Mouse (Mus musculus) forebrain, embryonic 12.5 days (tissue): ENCODE measurements around the gene 2610042L04Rik. TPM values are rescaled to one million over a fixed set of nuclear protein-coding genes. Genes with fewer than 3 reads are reported as not detected.
A peak's percentile ranks its signal among the peaks of the same experiment; 100 is the strongest.
"Not testable (repeated sequence)": the region's sequence is repeated elsewhere in the genome, so short reads cannot be mapped to it uniquely, and the experiment has no call there.

Experiments
- ATAC-seq: fragments of 200-750 bp; cut with Nextera tagmentation; 2 replicates; pipeline ENCODE4 v1.8.0; 2017; ENCODE audit warnings: moderate TSS enrichment; ENCODE audit not compliant: low FRiP score
- H3K27ac ChIP-seq: fragments of 300-500 bp; sonication (generic); 2 replicates; pipeline ENCODE4 v1.5.1; 2016; ENCODE audit warnings: mild to moderate bottlenecking
- H3K27me3 ChIP-seq: fragments of 300-500 bp; sonication (generic); 2 replicates; pipeline ENCODE4 v1.6.1; 2016; ENCODE audit warnings: mild to moderate bottlenecking
- H3K36me3 ChIP-seq: fragments of 300-500 bp; sonication (generic); replicated peaks from 2 replicates; pipeline ENCODE4 v1.6.1; 2016; ENCODE audit warnings: mild to moderate bottlenecking
- H3K4me1 ChIP-seq: fragments of 300-500 bp; sonication (generic); 2 replicates; pipeline ENCODE4 v1.6.1; 2016
- H3K4me2 ChIP-seq: fragments of 300-500 bp; sonication (generic); 2 replicates; pipeline ENCODE4 v1.6.1; 2016; ENCODE audit warnings: mild to moderate bottlenecking, moderate library complexity
- H3K4me3 ChIP-seq: fragments of 300-500 bp; sonication (generic); replicated peaks from 2 replicates; pipeline ENCODE4 v1.5.1; 2016; ENCODE audit warnings: mild to moderate bottlenecking
- H3K9ac ChIP-seq: fragments of 300-500 bp; sonication (generic); 2 replicates; pipeline ENCODE4 v1.6.1; 2016; ENCODE audit warnings: mild to moderate bottlenecking
- H3K9me3 ChIP-seq: fragments of 300-500 bp; sonication (generic); 2 replicates; pipeline ENCODE4 v1.6.1; 2016
- WGBS: fragments of 180-500 bp; shearing (Covaris S2); methylation state at CpG from one replicate; pipeline ENCODE4 v1.1.7; 2016; 5-methylcytosine and 5-hydroxymethylcytosine counted together
- polyA plus RNA-seq: library from polyadenylated mRNA; unstranded; fragments of >200 nt; fragmentation: Nextera tagmentation; extraction: Ambion mirVana; gene quantifications from 2 replicates; pipeline ENCODE4 v1.2.1, GENCODE M21; 2016

The 2610042L04Rik gene
- 2.0 and 2.3 TPM in 2 replicates for polyA plus RNA-seq

DNA sequence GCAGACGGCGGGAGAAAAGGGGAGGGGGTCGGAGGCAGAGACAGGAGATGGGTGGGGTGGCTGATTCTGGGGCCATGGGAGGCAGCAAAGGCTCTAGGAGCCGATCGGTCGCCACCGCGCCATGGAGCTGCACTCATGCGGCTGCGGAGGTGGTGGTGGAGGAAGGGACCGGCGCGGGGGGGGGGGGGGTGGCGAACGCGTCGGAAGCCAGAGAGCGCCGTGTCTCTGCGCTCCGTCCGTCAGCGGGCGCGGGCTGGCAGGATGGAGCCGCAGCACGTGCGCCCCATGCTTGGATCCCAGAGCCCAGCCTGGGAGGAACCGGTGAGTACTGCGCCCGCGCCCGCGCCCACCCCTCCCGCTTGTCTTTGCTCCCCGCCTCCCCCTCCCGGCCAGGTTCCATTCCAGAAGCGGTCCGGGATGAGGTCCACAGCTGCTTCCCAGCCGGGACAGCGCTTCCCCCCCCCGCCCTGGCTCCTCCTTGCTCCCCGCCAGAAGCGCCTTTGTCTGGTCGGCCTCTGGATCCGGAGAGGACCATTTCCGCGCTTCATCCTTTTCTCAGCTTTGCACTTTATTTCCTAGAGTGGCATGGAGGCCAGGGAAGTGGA, at the start of gene 2610042L04Rik:
2610042L04Rik (plus strand) TSS at position 288 of the 605 bp plus-strand sequence.
- Histone ChIP-seq H3K4me2 (peak within 1 kb of the TSS; percentile 75), H3K4me3 (peak within 1 kb of the TSS; percentile 46), H3K9ac (peak within 1 kb of the TSS; percentile 53)
- not testable (repeated sequence) for ATAC-seq, H3K9me3 ChIP-seq, H3K27me3 ChIP-seq, H3K36me3 ChIP-seq, H3K27ac ChIP-seq, H3K4me1 ChIP-seq
- under 1% methylated on average over 19 of the region's 48 CpGs for WGBS

DNA sequence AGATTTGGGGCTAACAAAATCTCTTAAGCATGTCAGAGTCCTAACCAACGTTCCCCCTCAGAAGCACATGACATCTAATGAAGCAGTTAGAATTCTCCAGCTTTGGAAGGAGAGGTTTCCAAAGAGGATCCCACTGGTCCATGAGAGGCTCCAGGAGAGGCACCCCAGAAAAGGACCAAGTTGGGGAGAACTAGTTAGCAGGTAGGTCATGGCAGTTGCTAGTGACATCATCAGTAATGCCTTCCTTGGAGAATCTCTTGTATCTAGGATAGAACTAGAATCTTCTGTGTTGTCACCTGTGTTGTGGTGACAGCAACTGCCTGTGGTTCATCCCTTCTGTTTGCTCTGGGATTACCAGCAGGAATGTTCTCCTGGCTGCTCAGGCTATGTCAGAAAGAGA, 17.6 kb upstream of the 2610042L04Rik start, which contains the start of gene Gm3149:
Gm3149 (plus strand) TSS at position 301 of the 400 bp plus-strand sequence.
- not testable (repeated sequence) for H3K4me2 ChIP-seq, H3K4me3 ChIP-seq, ATAC-seq, H3K27ac ChIP-seq, H3K9me3 ChIP-seq, H3K36me3 ChIP-seq, H3K9ac ChIP-seq, H3K27me3 ChIP-seq, H3K4me1 ChIP-seq
- no CpG with 5 or more reads among the region's 1 CpGs for WGBS

DNA sequence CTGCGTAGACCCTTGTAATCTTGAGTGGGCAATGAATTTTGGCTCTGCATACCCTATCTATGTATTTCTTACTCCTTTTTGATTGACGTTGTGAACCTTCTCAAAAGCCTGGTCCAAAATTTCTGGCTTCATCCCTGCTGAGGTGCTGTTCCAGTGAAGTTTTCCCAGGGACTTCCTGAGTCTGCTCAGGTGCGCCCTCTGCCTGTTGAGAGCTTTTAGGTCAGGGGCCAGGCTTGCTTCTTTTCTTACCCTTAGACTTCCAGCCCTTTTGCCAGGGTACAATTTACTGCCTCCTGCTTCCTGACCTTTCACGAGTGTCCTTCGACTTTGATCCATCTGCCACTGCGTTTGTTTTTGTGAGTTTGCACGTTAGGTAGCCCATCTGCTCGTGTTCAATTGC, 943 bp downstream of the 2610042L04Rik start:
- not testable (repeated sequence) for H3K4me2 ChIP-seq, H3K9ac ChIP-seq, H3K27me3 ChIP-seq, H3K9me3 ChIP-seq, H3K4me3 ChIP-seq, H3K36me3 ChIP-seq, ATAC-seq, H3K4me1 ChIP-seq, H3K27ac ChIP-seq
- WGBS, result 7% methylated on average over 7 of the region's 8 CpGs

DNA sequence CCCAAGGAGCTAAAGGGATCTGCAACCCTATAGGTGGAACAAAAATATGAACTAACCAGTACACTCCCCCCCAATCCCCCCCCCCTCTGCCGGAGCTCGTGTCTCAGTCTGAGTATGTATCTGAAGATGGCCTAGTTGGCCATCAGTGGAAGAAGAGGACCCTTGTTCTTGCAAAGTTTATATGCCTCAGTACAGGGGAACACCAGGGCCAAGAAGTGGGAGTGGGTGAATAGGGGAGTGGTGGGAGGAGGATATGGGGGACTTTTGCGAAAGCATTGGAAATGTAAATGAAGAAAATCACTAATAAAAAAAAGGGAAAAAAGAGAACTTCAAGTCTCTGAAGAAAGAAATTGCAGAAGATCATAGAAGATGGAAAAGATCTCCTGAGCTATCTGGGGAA, 34.4 kb downstream of the 2610042L04Rik start:
- not testable (repeated sequence) for H3K4me2 ChIP-seq, H3K27me3 ChIP-seq, H3K36me3 ChIP-seq, H3K4me3 ChIP-seq, H3K9me3 ChIP-seq, H3K9ac ChIP-seq, ATAC-seq, H3K4me1 ChIP-seq, H3K27ac ChIP-seq
- WGBS, result 84% methylated on average over 3 of the region's 3 CpGs

DNA sequence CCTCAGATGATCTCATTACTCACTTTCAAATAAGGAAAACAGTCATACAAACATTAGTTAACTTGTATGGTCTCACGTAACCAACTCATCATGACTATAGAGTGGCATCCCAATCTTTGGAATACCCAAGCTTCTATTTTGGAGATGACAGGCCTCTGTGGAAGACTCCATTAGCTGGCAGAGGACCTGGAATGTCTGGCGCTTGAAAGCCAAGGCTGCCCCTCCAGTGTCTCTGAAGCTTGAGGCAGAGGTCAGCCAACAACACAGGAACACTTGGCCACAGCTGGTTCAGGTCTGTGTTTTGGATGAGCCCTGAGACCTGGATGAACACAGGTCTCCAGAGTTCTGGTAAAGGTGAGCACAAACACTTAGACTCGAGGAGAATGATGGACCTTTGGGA, 35.1 kb downstream of the 2610042L04Rik start:
- ATAC-seq, H3K27ac ChIP-seq, H3K27me3 ChIP-seq, H3K9me3 ChIP-seq, H3K4me1 ChIP-seq, H3K36me3 ChIP-seq, H3K9ac ChIP-seq, H3K4me3 ChIP-seq, H3K4me2 ChIP-seq: not testable (repeated sequence)
- 81% methylated on average over 3 of the region's 3 CpGs for WGBS

DNA sequence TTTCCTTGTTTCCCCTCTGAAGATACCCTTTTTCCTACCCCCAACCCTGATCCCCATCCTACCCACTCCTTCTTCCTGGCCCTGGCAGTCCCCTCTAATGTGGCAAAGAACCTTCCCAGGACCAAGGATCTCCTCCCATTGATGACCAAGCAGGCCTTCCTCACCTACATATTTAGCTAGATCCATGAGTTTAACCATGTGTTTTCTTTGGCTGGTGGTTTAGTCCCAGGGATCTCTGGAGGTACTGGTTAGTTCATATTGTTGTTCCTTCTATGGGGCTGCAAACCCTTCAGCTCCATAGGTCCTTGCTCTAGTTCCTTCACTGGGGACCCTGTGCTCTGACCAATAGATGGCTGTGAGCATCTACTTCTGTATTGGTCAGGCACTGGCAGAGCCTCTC, 43.3 kb downstream of the 2610042L04Rik start:
- H3K4me1 ChIP-seq, H3K9ac ChIP-seq, ATAC-seq, H3K9me3 ChIP-seq, H3K4me2 ChIP-seq, H3K4me3 ChIP-seq, H3K27me3 ChIP-seq, H3K27ac ChIP-seq, H3K36me3 ChIP-seq: not testable (repeated sequence)

DNA sequence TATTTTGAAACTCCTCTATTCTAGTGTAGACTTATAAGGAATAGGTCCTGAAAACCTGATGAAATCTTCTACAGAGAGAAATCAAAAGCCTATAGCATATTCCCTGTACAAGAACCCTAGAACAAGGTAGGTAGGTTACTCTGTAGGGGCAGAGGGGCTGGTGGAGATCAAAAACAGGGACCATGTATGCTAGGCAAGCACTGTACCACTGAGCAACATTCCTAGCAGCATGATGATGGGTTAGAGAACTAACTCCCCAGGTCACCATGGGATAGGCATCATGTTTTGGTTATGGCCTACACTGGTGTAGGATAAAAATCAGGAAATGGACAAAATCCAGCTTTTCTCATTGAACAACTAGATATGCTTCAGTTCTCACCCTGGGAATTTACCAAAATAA, 51.0 kb downstream of the 2610042L04Rik start:
- not testable (repeated sequence) for H3K4me3 ChIP-seq, H3K27ac ChIP-seq, H3K9me3 ChIP-seq, H3K27me3 ChIP-seq, H3K36me3 ChIP-seq, H3K9ac ChIP-seq, H3K4me2 ChIP-seq, H3K4me1 ChIP-seq, ATAC-seq

DNA sequence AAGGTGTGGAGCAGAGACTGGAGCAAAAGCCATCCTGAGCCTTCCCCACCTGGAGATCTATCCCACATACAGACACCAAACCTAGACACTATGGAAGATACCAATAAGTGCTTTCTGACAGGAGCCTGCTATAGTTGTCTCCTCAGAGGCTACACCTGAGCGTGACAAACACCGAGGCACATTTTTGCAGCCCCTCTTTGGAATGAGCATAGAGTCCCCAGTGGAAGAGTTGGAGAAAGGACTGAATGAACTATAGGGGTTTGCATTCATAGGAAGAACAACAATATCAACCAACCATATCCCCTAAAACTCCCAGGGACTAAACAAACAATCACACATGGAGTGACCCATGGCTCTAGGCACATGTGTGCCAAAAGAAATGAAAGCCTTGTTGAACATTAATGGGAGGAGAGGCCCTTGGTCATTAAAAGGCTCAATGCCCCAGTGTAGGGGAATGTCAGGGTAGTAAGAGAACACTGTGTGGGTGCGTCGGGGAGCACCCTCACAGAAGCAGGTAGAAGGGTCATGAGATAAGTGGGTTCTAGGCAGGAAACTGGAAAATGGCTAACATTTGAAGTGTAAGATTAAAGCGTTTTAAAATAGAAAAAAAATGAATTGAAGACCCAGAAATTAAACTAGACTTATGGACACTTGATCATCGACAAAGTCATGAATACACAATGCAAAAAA, 58.4 kb downstream of the 2610042L04Rik start:
- not testable (repeated sequence) for H3K9ac ChIP-seq, ATAC-seq, H3K4me3 ChIP-seq, H3K4me2 ChIP-seq, H3K27ac ChIP-seq, H3K9me3 ChIP-seq, H3K4me1 ChIP-seq, H3K27me3 ChIP-seq, H3K36me3 ChIP-seq
- 100% methylated on average over 4 of the region's 6 CpGs for WGBS

DNA sequence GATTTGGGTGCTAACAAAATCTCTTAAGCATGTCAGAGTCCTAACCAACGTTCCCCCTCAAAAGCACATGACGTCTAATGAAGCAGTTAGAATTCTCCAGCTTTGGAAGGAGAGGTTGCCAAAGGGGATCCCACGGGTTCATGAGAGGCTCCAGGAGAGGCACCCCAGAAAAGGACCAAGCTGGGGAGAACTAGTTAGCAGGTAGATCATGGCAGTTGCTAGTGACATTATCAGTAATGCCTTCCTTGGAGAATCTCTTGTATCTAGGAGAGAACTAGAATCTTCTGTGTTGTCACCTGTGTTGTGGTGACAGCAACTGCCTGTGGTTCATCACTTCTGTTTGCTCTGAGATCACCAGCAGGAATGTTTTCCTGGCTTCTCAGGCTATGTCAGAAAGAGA, 62.7 kb downstream of the 2610042L04Rik start, which contains the start of gene Gm3159:
Gm3159 (plus strand) TSS at position 301 of the 400 bp plus-strand sequence.
- ATAC-seq, H3K27me3 ChIP-seq, H3K4me3 ChIP-seq, H3K9ac ChIP-seq, H3K36me3 ChIP-seq, H3K27ac ChIP-seq, H3K9me3 ChIP-seq, H3K4me1 ChIP-seq, H3K4me2 ChIP-seq: not testable (repeated sequence)
- 45% methylated on average over 1 of the region's 3 CpGs for WGBS

DNA sequence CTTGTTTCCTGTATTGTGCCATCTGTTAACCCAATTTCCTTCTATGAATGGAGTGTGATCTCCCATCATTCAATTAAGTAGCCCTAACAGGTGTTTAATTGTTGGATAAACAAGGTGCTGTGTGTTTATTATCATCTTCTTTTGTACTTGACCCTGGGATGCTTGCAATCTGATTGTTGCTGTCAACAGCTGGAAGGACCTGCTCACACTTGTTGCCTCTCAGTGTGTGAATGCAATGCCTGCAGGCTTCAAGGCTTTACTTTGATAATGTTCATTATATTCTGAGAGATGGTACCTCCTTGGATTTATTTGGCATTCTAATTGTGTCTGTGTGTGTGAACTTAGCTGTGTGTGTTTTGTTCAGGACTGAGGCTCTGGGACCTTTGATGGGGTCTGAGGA, 64.1 kb downstream of the 2610042L04Rik start:
- H3K4me3 ChIP-seq, H3K9me3 ChIP-seq, H3K36me3 ChIP-seq, H3K4me1 ChIP-seq, H3K27me3 ChIP-seq, ATAC-seq, H3K4me2 ChIP-seq, H3K9ac ChIP-seq, H3K27ac ChIP-seq: not testable (repeated sequence)

DNA sequence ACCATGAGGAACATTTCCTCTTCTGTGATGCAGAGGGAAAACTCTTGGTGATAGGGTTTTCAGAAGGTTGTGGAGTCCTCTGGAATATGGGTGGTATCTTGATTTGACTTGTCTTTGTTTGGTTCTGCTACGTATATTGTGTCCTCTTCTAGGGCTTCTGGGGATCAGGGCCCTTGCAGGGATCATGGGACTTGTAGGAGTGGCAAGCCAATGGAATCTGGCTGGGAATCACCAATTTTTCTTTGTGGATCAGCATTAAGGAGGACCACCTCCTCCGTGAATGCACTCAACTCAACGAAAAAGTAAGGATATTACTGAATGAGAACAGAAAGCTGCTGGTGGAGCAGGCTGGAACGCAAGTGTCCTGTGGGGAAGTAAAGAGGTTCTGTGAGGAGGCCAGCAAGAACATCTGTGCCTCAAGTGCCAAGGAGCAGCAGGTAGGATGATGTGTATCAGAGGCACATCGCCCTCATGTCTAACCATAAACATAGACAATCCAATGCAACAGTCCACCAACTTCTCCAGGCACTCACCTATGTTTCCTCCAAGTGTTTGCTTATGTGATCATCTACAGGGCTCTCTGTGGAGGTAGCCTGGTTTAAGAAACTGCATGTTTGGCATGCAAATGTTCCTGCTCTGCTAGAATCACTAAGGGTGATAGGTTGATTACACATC, 65.7 kb downstream of the 2610042L04Rik start:
- not testable (repeated sequence) for H3K4me2 ChIP-seq, H3K36me3 ChIP-seq, H3K9me3 ChIP-seq, ATAC-seq, H3K4me1 ChIP-seq, H3K4me3 ChIP-seq, H3K27me3 ChIP-seq, H3K27ac ChIP-seq, H3K9ac ChIP-seq
- 90% methylated on average over 5 of the region's 5 CpGs for WGBS

DNA sequence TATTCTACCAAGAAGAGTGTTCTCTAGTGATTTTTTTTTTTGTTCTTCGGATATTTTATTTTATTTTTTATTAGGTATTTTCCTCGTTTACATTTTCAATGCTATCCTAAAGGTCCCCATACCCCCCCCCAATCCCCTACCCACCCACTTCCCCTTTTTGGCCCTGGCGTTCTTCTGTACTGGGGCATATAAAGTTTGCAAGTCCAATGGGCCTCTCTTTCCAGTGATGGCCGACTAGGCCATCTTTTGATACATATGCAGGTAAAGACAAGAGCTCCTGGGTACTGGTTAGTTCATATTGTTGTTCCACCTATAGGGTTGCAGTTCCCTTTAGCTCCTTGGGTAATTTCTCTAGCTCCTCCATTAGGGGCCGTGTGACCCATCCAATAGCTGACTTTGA, 66.7 kb downstream of the 2610042L04Rik start:
- H3K27me3 ChIP-seq, H3K4me1 ChIP-seq, H3K9ac ChIP-seq, H3K4me3 ChIP-seq, H3K36me3 ChIP-seq, H3K27ac ChIP-seq, H3K4me2 ChIP-seq, ATAC-seq, H3K9me3 ChIP-seq: not testable (repeated sequence)
- 79% methylated on average over 5 of the region's 5 CpGs for WGBS

DNA sequence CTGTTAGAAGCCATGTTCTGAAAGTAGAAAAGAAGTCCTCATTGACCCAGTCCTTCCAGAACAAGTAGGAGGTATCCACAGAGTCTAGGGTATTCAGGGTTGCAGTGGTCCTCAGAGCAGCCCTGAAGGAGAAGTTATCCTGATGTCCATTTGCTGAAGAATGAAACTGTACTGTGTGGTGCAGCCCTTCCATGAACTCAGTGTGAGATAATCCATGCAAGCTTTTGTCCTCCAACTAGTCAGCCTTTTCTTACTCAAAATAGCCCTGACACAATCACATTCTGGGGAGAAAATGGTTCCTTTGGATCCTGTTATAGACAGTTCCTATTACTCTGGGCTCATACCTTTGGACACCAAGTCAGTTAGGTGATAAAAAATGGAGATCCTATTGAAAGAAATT, 69.3 kb downstream of the 2610042L04Rik start:
- H3K4me1 ChIP-seq, H3K4me3 ChIP-seq, H3K27ac ChIP-seq, H3K4me2 ChIP-seq, H3K27me3 ChIP-seq, H3K9ac ChIP-seq, H3K9me3 ChIP-seq, ATAC-seq, H3K36me3 ChIP-seq: not testable (repeated sequence)
